Mouse (Mus musculus) adipose tissue, adult 10 weeks (tissue): Measurements from ENCODE around the gene Ccdc6. TPM values are rescaled to one million over a fixed set of nuclear protein-coding genes. Genes with fewer than 3 reads are reported as not detected.

Experiments
- polyA plus RNA-seq: library from polyadenylated mRNA; stranded (reverse); fragments of 350-450 nt; fragmentation: Illumina TruSeq; extraction: RNeasy Lipid Tissue Mini Kit (QIAGEN cat#74804); gene quantifications from one replicate; pipeline ENCODE4 v1.2.3, GENCODE M21; 2014; ENCODE audit warnings: low read depth, low replicate concordance

The Ccdc6 gene
- polyA plus RNA-seq: 30.5 TPM

DNA sequence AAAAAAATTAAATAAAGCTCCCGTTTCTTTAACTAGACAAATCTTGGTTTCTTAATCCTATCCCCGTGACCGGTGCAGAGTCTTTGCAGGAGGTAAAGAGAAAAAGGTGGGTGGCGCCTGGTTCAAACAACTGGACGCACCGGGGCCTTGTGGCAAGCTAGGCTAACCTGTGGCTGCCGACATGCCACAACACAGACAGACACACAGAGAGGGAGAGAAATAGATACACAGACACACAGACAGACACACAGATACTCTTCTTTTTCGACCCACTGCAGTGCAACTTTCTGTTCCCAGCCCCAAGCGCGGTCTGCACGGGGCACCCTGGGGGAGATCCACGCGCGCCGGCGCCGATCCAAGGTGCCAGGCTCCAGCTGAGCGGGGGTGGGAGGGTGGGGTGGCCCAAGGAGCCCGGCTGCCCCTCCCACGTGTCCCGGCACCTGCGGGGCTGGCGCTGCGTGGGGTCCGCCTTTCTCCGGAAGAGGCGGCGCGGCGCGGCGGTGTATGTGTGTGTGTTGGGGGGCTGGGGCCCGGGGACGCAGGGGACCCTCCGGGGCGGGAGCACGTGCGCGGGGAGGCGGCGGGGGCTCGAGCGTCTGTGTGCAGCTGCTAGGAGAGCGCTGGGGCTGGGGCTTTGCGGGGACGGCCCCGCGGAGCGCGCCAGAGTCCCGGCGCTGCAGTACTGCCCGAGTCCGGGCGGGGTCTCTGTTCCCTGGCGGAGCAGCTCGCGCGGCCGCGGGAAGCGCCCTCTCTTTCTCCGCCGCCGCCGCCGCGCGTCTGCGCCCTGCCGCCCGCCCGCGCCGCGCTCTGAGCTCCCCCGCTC is at the start of gene Ccdc6:
Ccdc6 (plus strand) TSS at position 756 of the 823 bp plus-strand sequence.

DNA sequence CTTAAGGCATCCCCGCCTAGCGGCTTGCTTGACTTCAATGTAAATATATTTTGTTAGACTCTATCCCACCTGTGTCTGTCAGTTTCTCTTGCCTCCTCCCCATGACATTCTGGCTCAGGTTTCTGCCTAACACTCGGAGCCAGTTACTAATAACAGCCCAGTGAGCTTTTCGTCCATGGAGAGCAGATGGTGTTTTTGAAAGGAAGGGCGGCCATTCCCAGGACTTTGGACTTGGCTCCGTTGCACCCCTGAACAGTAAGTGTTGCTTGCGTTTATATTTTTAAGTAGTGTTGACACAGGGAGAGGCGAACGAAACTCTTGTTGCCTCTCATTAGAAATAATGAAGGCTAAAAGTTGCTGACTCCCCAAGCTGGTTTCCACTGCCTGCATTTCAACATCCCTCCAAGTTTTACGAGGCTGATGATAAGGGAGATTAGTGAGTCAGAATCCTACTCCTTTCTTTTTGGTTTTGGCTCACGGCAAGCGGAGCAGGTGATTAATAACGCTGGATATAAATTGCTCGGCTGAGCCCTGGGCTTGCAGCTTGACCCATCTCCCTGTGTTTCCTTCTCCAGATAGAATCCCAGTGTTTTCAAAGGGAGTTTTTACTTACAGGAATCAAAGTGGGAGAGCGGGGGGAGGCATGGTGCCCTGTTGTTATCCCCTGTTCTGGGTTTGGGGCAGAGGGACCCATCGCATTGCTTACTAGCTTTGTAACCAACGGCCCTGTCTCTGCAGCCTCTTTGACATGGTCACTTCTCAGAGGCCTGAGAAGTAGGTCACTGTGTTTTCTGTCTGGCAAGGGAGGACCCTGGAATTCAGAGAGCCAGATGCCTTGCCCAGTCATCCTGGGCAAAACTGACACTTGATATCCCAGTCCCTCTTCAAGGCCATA is 107.8 kb downstream of the Ccdc6 start, which contains the start of gene Mrln:
Mrln (plus strand) TSS at position 160 of the 895 bp plus-strand sequence.

Other genes starting within 250 kb of the Ccdc6 start
- 2.7 TPM for gene Mrln, start 107.5 kb downstream of the Ccdc6 start, polyA plus RNA-seq
- gene Slc16a9, start 148.0 kb downstream of the Ccdc6 start, polyA plus RNA-seq: 4.6 TPM